Mouse (Mus musculus) stomach, postnatal 0 days (tissue): ENCODE data around the gene Lmnb2.
A peak's percentile ranks its signal among the peaks of the same experiment; 100 is the strongest.

Experiments used
- CTCF ChIP-seq: IDR thresholded peaks from 2 replicates; pipeline ENCODE4 v1.5.1; 2016; ENCODE audit warnings: antibody characterized with exemption, low read depth, mild to moderate bottlenecking, moderate library complexity
- EP300 ChIP-seq: optimal IDR thresholded peaks from 2 replicates; pipeline ENCODE3; 2016; ENCODE audit warnings: antibody characterized with exemption

DNA sequence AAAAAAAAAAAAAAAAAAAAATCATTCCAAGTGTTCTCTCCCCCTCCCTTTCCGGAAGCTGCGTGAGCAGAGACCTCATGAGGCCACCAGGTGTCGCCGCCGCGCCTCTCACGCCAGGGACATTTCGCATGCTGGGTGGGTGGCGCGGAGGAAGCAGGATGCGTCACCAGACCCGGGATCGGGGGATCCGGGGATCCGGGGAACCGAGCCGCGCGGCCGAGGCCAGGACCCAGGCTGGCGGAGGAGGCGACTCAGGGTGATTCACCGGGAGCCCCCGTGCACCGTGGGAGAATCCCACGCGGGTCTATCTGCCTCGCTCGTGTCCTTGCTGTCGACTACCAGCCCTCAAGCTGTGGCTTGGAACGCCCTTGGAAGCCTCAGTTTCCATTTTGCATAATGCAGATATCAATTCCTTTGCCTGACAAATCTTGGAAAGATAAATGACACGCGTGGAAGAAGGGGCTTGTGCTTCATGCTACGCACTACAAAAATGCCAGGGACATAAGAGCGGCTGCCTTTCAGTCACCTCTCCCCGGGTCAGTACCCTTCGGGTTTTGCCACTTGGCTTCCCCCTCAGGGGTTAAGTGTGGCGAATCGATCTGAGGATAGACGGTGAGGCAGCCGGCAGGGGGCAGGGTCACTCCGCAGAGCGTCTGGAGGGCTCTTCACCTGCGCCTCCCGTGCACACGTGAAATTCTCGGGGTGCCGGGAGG lies 10.7 kb upstream of the Lmnb2 start:
- TF ChIP-seq CTCF (peak; percentile 92), EP300 (no peak)
